In genomic region chr10:53728883-53729282, GRCm38 (mm10) we compare ENCODE assay signal across 9 mouse cellular contexts.
"Had no signal": no experiment of that assay in that cellular context is flagged by ENCODE, and none has a peak within 500 bp of the region (broad histone marks: within the 10 kb centered on the region; RNA-seq: fewer than 3 reads in every experiment).

No protein-coding gene starts in this region.

- ATAC-seq: liver, embryonic 12.5 days; midbrain, embryonic 13.5 days had no signal

- H3K9ac ChIP-seq: limb, embryonic 15.5 days; liver, embryonic 12.5 days; lung, embryonic 15.5 days; midbrain, embryonic 13.5 days had no signal

- DNase-seq: kidney, postnatal 10 days; left cerebral cortex, postnatal 4 days; lung, postnatal 14 days; right cerebral cortex, postnatal 14 days; thymus, postnatal 4 days had no signal

- H3K27ac ChIP-seq: limb, embryonic 15.5 days; liver, embryonic 12.5 days; lung, embryonic 15.5 days; midbrain, embryonic 13.5 days had no signal

- H3K9me3 ChIP-seq: limb, embryonic 15.5 days; liver, embryonic 12.5 days; lung, embryonic 15.5 days; midbrain, embryonic 13.5 days had no signal

- H3K4me1 ChIP-seq: limb, embryonic 15.5 days; liver, embryonic 12.5 days; lung, embryonic 15.5 days; midbrain, embryonic 13.5 days had no signal

- H3K27me3 ChIP-seq: limb, embryonic 15.5 days; liver, embryonic 12.5 days; lung, embryonic 15.5 days; midbrain, embryonic 13.5 days had no signal

- H3K36me3 ChIP-seq: limb, embryonic 15.5 days; liver, embryonic 12.5 days; lung, embryonic 15.5 days; midbrain, embryonic 13.5 days had no signal

- H3K4me3 ChIP-seq: limb, embryonic 15.5 days; liver, embryonic 12.5 days; lung, embryonic 15.5 days; midbrain, embryonic 13.5 days had no signal

- H3K4me2 ChIP-seq: limb, embryonic 15.5 days; liver, embryonic 12.5 days; lung, embryonic 15.5 days; midbrain, embryonic 13.5 days had no signal
